Mouse (Mus musculus) adrenal gland, adult 18-20 months (tissue): ENCODE data around the gene Prkcb. TPM values are rescaled to one million over a fixed set of nuclear protein-coding genes. Genes with fewer than 3 reads are reported as not detected.
A peak's percentile ranks its signal among the peaks of the same experiment; 100 is the strongest.

Experiments used
- DNase-seq, 2 experiments: peaks; one replicate each; pipeline ENCODE4 v3.0.0; 2021 to 2022; ENCODE audit warnings: low spot score in 2 of 2
- total RNA-seq, 2 experiments: library from RNA; stranded (reverse); gene quantifications; 1 replicate in 1 of 2; 2 replicates in 1 of 2; pipeline ENCODE4 v1.2.3; 2021

Prkcb gene
- total RNA-seq, 2 experiments from 2014 or later, result 12.4 to 18.9 TPM

DNA sequence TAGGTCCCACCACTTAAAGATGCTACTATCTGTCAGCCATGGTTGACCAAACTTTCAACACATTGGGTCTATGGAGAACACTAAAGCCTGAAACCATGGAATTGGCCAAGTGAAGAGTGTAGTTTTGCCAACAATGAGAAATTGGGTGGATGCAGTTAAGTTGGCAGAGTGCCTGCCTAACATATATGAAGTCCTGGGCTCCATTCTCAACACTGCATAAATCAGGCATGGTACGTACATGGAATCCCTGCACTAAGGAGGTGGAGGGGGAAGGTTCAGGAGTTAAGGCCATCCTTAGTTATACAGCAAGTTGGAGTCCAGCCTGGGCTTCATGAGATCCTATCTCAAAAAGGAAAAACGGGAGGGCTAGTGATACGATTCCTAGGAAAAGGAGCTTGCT is 364.0 kb downstream of the Prkcb start:
- no peak for DNase-seq

GRCm38 (mm10) chr7:122656671-122657070 is 368.1 kb downstream of the Prkcb start:
- DNase-seq, result no peak

DNA sequence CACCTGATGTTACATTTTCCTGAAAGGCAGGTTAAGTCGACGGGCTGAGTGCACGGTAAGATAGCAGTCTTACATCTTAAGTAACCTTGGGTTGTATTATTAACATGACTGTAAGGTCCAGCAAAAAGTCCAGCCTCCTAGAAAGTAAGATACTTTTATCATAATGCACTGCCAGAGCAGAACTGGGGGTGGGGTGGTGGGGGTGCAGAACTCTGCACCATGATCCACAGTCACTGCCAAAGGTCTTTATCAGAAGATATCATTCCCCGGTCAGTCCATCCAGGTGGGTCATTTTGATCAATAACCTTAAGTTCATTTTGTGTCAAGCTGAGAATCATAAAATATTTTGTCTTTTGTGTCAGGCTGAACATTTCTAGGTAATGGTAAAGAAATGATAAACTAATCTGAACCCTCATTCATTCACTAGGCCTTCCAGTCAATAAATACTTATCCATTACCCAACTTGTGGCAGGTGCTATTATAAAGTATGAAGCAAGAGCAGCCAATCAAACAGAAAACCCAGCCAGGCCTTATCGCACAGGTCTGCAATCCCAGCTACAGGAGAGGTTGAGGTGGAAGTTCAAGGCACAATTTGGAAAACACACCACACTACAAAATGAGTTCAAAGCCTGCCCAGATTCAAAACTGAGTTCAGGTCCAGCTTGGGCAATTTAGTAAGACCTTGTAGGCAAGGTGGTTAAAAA is 369.0 kb downstream of the Prkcb start:
- no peak for DNase-seq

DNA sequence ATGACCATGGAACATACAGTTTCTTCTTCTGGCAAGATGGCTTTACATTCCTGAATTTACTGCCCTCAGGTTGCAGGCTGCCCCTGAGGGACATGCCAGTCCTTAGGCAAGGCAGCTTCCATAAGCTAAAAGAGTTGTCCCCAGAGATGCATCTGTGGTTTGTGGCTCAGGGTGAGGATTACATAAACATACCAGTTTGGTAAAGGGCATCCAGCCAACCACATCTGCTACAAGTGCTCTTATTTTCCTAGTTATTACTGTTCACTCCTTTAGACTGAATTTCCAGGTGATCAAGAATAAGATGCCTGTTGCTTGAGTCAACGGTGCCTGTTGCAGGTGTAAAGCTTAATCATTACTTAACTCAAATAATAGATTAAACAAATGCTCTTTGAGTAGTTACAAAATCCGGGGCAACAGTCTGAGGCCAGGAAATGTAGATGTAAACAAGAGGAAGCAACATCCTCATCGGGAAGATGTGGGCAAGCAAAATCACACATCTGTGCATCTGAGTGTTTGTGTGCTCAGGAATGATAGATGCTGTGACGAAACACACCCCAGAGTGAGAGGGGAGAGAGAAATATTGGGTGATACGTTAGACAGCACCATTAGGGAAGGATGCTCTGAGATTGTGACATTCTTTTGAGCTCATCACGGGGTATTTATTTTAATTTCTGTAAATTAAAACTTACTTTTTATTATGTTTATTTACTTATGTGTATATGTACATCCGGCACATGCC is 376.9 kb downstream of the Prkcb start:
- DNase-seq, result no peak

DNA sequence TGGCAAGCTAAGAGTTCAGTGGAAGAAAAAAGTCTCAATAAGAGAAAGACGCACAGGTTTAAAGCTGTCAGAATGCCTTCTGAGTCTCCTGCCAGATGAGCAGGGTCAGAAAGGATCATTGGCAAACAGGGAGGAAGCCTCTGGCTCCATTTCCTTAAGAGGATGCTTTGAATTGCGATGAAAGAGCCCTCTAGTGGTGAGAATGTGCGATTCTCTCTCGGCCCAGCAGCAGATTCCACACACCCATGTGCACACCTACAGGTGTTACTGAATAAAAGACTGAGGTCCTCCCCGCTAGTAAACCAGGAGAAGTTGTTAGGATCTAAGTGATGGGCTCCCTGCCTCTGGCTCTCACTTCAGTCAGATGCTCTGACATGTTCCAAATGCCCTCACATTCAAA is 379.4 kb downstream of the Prkcb start:
- DNase-seq, result peak in 1 of 2 experiments; percentile 13

DNA sequence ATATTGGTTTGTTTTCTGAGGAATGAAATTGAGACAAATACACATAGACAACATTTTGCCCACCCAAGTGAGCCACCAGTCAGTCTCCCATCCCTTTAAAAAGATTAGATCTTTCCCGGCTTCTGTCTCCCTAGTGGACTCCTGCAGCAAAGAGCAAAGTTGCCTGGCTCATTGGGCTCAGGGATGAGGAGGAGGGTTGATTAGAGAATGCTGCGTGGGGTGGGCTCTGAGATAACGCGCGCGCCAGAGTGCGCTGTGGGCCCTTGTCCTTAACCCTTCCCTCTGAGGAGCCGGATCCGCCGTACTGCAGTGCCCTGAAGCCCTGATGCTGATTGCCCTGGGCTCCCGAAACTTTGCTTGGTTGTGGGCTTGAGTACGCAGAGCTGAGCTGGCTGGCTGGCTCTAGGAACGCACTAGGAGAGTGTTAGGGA is 381.9 kb downstream of the Prkcb start, which contains the start of gene Cacng3:
Gene Cacng3 (plus strand): TSS at position 51 of the 431 bp plus-strand sequence.
- DNase-seq, result no peak

GRCm38 (mm10) chr7:122670873-122671641 is 382.5 kb downstream of the Prkcb start:
- peak; percentile 71 to 76 for DNase-seq

- no peak for DNase-seq
These were observed 384.4 kb downstream of the Prkcb start for GRCm38 (mm10) chr7:122672981-122673380.

DNA sequence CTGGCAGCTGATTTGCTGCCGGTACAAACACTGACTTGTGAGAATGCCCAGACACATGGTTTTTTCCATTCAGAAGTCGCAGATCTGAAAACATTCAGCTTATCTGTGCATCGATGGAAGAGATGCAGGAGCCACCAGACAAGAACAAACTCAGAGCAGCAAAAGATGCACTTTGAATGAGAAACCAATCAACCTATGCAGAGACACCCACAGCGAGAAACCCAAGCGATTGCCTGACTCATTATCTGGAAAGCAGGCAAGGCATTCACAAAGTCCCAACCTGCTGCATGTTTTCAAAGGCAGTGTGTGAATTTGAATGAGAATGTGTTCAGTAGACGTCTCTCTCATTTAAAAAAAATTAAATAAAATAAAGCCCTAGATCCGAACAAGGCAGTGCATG is 386.7 kb downstream of the Prkcb start:
- no peak for DNase-seq

Other genes with a start within 250 kb of the Prkcb start
- gene Ubfd1, start 221.6 kb upstream of the Prkcb start, total RNA-seq, result 10 to 100 TPM; 62.0 to 70.5 TPM
- gene Ears2, start 221.5 kb upstream of the Prkcb start, total RNA-seq, result 10 to 100 TPM; 20.9 to 23.5 TPM
- gene Ndufab1, start 186.9 kb upstream of the Prkcb start, total RNA-seq, result 100 to 1,000 TPM; 535 to 745 TPM
- gene Palb2, start 155.8 kb upstream of the Prkcb start, total RNA-seq, result 1 to 10 TPM in 1 of 2 experiments, under 1 TPM in 1; 0.96 to 1.7 TPM
- 10 to 100 TPM; 56.4 to 57.8 TPM for gene Dctn5, start 155.7 kb upstream of the Prkcb start, total RNA-seq
- gene Plk1, start 129.3 kb upstream of the Prkcb start, total RNA-seq, result 1 to 10 TPM; 1.1 to 1.7 TPM
- gene Ern2, start 102.5 kb upstream of the Prkcb start, total RNA-seq, result under 1 TPM; 0.13 to 0.22 TPM
- gene Chp2, start 69.3 kb upstream of the Prkcb start, total RNA-seq, result 1 to 10 TPM; 2.0 to 4.5 TPM